Mouse (Mus musculus) liver, postnatal 0 days (tissue): ENCODE measurements around the gene Rtp1.

Source experiments
- CTCF ChIP-seq: sonication (generic); IDR thresholded peaks from 2 replicates; pipeline ENCODE4 v1.5.1; 2016; ENCODE audit warnings: antibody characterized with exemption, low read depth
- EP300 ChIP-seq: IDR thresholded peaks from 2 replicates; pipeline ENCODE4 v1.6.1; 2016; ENCODE audit warnings: antibody characterized with exemption, low read depth, mild to moderate bottlenecking

DNA sequence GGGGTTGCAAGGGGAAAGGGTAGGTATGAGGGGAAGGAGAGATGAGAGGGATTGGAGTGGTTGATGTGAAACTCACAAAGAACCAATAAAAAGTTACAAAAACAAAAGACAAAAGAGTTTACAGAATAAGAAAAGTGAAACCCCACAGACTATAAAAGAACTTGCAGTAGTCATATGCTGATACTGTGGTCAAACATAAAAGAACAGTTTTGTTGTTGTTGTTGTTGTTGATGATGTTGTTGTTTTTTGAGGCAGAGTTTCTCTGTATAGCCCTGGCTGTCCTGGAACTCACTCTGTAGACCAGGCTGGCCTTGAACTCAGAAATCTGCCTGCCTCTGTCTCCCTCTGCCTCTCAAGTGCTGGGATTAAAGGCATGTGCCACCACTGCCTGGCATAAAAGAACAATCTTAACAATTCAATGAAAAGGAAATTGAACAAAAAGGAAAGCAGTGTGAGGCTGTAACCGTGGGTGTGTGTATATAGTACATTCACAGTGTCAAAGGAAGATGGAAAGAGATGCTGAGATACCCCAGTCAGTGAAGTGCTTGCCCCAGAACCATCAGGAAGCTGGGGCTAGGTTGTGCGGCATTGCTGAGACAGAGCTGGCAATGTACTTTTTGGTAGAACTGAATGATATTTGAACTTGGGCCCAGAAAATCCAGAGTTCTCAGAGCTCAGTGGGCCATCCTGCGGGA lies 49.2 kb upstream of the Rtp1 start:
- TF ChIP-seq CTCF (no peak), EP300 (no peak)
